Mouse (Mus musculus) neural tube, embryonic 11.5 days (tissue): ENCODE data around the gene 1810049J17Rik. TPM values are rescaled to one million over a fixed set of nuclear protein-coding genes. Genes with fewer than 3 reads are reported as not detected.
A peak's percentile ranks its signal among the peaks of the same experiment; 100 is the strongest.

Experiments used
- ATAC-seq: fragments of 200-750 bp; cut with Nextera tagmentation; 2 replicates; pipeline ENCODE4 v1.8.0; 2017; ENCODE audit warnings: moderate number of reproducible peaks, mild to moderate bottlenecking, moderate TSS enrichment, moderate library complexity; ENCODE audit not compliant: insufficient read depth, low FRiP score, low TSS enrichment
- DNase-seq: peaks from one replicate; pipeline ENCODE4 v3.0.0-alpha.2; 2015; ENCODE audit warnings: low spot score
- H3K27ac ChIP-seq: fragments of 300-500 bp; sonication (generic); 2 replicates; pipeline ENCODE4 v1.5.1; 2014; ENCODE audit warnings: low read depth, mild to moderate bottlenecking, low read length
- H3K27me3 ChIP-seq: fragments of 300-500 bp; sonication (generic); 2 replicates; pipeline ENCODE4 v1.6.1; 2014; ENCODE audit warnings: mild to moderate bottlenecking, low read length, mixed read lengths; ENCODE audit not compliant: control insufficient read depth, insufficient read depth
- H3K36me3 ChIP-seq: fragments of 300-500 bp; sonication (generic); 2 replicates; pipeline ENCODE4 v1.6.1; 2014; ENCODE audit warnings: mild to moderate bottlenecking, low read length, moderate library complexity, mixed read lengths; ENCODE audit not compliant: control insufficient read depth, insufficient read depth
- H3K4me1 ChIP-seq: fragments of 300-500 bp; sonication (generic); 2 replicates; pipeline ENCODE4 v1.6.1; 2014; ENCODE audit warnings: low read length, mixed read lengths; ENCODE audit not compliant: control insufficient read depth, insufficient read depth
- H3K4me2 ChIP-seq: fragments of 300-500 bp; sonication (generic); 2 replicates; pipeline ENCODE4 v1.6.1; 2014; ENCODE audit warnings: low read depth, mild to moderate bottlenecking, moderate library complexity
- H3K4me3 ChIP-seq: fragments of 300-500 bp; sonication (generic); 2 replicates; pipeline ENCODE4 v1.5.1; 2014; ENCODE audit warnings: low read depth, low read length
- H3K9ac ChIP-seq: fragments of 300-500 bp; sonication (generic); 2 replicates; pipeline ENCODE4 v1.6.1; 2014; ENCODE audit warnings: mild to moderate bottlenecking, low read length
- H3K9me3 ChIP-seq: fragments of 300-500 bp; sonication (generic); 2 replicates; pipeline ENCODE4 v1.6.1; 2016; ENCODE audit warnings: low read length; ENCODE audit not compliant: control insufficient read depth
- WGBS: fragments of 180-500 bp; shearing (Covaris S2); extraction: QIAGEN DNeasy Blood & Tissue Kit; methylation state at CpG from one replicate; pipeline ENCODE4 v1.1.7; 2014; 5-methylcytosine and 5-hydroxymethylcytosine counted together
- polyA plus RNA-seq: library from polyadenylated mRNA; unstranded; fragments of >200 nt; fragmentation: Nextera tagmentation; extraction: Ambion mirVana; gene quantifications from 2 replicates; pipeline ENCODE4 v1.2.1, GENCODE M21; 2014

Gene 1810049J17Rik
- polyA plus RNA-seq, 1 experiment from 2014 or later = 1.6 TPM

GRCm38 (mm10) chr15:12284794-12285534 is 36.7 kb downstream of the 1810049J17Rik start:
- no peak overlapping the region for H3K4me3 ChIP-seq
- H3K4me1 ChIP-seq = no peaks in the 10 kb centered on the region
- no peaks in the 10 kb centered on the region for H3K27me3 ChIP-seq
- DNase-seq (no peak), ATAC-seq (no peak)
- H3K4me2 ChIP-seq = no peak overlapping the region
- no peak overlapping the region for H3K9ac ChIP-seq
- H3K36me3 ChIP-seq = no peaks in the 10 kb centered on the region
- H3K27ac ChIP-seq = no peak overlapping the region
- no peaks in the 10 kb centered on the region for H3K9me3 ChIP-seq
- 86% methylated on average over 6 of the region's 6 CpGs for WGBS

DNA sequence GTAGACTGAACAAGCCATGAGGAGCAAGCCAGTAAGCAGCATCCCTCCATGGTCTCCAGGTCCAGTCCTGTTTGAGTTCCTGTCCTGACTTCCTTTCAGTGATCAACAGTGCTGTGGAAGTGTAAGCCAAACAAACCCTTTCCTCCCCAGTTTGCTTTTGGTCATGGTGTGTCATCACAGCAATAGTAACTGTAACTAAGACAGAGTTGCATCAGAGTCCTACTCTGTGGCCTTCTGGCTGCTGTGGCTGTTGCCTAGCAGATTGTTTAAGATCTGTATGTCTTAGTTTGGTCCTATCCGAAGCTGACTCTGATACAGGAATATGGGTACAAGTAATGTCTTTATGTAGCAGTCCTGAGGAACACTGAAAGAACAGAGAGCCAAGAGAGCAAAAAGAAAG is 41.9 kb downstream of the 1810049J17Rik start:
- no peaks in the 10 kb centered on the region for H3K9me3 ChIP-seq
- H3K4me3 ChIP-seq = no peak overlapping the region
- no peaks in the 10 kb centered on the region for H3K27me3 ChIP-seq
- H3K4me1 ChIP-seq = no peaks in the 10 kb centered on the region
- no peak overlapping the region for H3K4me2 ChIP-seq
- H3K27ac ChIP-seq = no peak overlapping the region
- WGBS = 95% methylated on average over 1 of the region's 1 CpGs
- H3K36me3 ChIP-seq = no peaks in the 10 kb centered on the region
- no peak for ATAC-seq
- no peak overlapping the region for H3K9ac ChIP-seq
- no peak for DNase-seq

DNA sequence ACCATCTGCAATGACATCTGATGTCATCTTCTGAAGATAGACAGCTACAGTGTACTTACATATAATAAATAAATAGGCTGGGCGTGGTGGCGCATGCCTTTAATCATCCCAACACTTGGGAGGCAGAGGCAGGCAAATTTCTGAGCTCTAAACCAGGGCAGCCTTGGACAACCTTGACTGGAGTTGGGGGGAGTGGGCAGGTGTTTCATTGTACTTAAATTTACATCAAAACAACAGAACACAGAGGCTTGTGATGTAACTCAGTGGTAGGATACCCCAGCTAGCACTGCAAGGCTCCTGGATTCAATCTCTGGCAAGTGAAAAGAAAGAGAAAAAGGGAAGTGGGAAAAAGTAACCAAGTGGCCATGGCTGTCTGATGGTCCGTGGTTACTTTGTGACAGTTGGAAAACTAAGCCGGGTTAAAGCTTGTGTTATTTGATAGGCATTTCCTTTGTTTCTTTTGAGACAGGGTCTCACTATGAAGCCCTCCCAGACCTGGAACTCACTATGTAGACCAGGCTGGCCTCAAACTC is 46.5 kb downstream of the 1810049J17Rik start:
- 92% methylated on average over 4 of the region's 4 CpGs for WGBS
- no peak for ATAC-seq
- Histone ChIP-seq H3K4me2 (no peak overlapping the region), H3K4me3 (no peak overlapping the region), H3K9me3 (no peaks in the 10 kb centered on the region), H3K9ac (no peak overlapping the region), H3K27ac (no peak overlapping the region), H3K27me3 (no peaks in the 10 kb centered on the region), H3K4me1 (no peaks in the 10 kb centered on the region), H3K36me3 (no peaks in the 10 kb centered on the region)
- DNase-seq = no peak

DNA sequence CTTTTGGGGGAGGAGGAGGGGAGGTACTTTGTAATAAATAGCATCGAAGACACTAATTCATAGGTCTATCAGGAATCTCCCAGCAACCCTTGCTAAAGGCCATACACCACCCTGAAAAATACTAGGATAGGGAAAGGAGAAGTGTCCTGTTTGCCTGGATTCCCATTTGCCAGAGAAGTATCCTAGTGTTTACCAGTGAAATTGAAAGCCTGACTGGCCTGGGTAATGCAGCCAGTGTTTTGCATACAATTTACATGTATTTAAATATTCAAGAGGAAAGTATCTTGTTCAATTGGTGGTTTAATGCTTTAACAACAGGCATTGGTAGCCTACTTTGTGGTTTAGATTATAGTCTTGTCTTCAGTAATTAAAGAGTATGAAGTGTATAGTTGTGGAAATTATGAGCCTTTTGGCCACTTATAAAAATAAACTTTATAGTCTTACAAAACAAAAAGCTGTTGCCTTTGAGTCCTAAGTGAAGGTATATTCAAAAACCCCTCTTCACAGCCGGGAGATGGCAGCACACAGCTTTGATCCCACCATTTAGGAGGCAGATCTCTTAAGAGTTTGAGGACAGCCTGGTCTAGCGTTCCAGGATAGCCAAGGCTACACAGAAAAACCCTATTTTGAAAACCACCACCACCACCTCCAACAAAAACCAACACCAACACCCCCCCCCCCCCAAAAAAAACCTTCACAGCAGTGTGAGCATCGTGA is 47.5 kb downstream of the 1810049J17Rik start:
- H3K4me2 ChIP-seq = no peak overlapping the region
- 67% methylated on average over 4 of the region's 4 CpGs for WGBS
- no peak overlapping the region for H3K9ac ChIP-seq
- no peak overlapping the region for H3K4me3 ChIP-seq
- H3K36me3 ChIP-seq = peaks cover 5% of the 10 kb centered on the region
- no peaks in the 10 kb centered on the region for H3K4me1 ChIP-seq
- no peaks in the 10 kb centered on the region for H3K27me3 ChIP-seq
- DNase-seq = no peak
- no peaks in the 10 kb centered on the region for H3K9me3 ChIP-seq
- H3K27ac ChIP-seq = no peak overlapping the region
- peak; percentile 6; the same call in 1 of the 2 replicates for ATAC-seq

DNA sequence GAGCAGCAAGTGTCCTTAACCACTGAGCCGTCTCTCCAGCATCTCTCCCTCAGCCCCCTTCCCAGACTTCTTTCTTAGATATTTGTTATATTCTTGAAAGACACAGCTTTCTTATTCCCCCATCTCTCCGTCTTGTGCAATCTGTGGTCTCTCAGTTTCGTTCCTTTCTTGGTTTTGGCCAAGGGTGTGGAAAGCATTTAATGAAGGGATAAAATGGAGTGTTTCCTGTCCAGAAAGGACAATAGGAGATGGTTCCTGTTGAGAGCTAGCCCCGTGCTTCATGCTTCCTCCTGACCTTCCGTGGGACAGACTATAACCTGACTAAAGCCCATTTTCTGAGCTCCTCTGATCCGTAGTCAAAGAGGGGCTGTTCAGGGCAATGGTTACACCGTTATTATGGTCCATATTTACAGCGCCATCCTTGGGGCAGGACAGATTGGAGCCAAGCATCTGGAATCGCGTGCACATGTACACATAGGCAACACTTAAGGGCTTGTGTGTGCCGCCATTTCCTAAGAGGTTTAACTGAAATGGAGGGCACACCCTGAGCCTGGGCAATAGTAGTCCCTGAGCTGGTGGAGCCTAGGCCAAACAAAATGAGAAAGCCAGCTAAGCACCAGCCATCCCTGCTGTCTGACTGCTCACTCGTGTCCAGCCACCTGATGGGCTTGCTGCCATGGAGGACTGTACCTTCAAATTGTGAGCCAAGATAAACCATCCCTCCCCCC is 48.2 kb downstream of the 1810049J17Rik start:
- H3K9ac ChIP-seq = no peak overlapping the region
- no peak overlapping the region for H3K4me3 ChIP-seq
- H3K4me1 ChIP-seq = no peaks in the 10 kb centered on the region
- no peaks in the 10 kb centered on the region for H3K9me3 ChIP-seq
- ATAC-seq = peak; percentile 35; the same call in 1 of the 2 replicates
- no peak overlapping the region for H3K4me2 ChIP-seq
- WGBS = 84% methylated on average over 12 of the region's 12 CpGs
- H3K27ac ChIP-seq = no peak overlapping the region
- H3K36me3 ChIP-seq = peaks cover 5% of the 10 kb centered on the region
- DNase-seq = no peak
- H3K27me3 ChIP-seq = no peaks in the 10 kb centered on the region

Other genes starting within 250 kb of the 1810049J17Rik start
- gene Zfr, start 204.1 kb downstream of the 1810049J17Rik start, polyA plus RNA-seq = 153 and 156 TPM in 2 replicates
- 17.5 and 17.7 TPM in 2 replicates for gene Mtmr12, start 116.9 kb downstream of the 1810049J17Rik start, polyA plus RNA-seq
- 108 and 112 TPM in 2 replicates for gene Golph3, start 449 bp downstream of the 1810049J17Rik start, polyA plus RNA-seq